Mouse (Mus musculus): ENCODE results near the gene Ncbp1.

DNA sequence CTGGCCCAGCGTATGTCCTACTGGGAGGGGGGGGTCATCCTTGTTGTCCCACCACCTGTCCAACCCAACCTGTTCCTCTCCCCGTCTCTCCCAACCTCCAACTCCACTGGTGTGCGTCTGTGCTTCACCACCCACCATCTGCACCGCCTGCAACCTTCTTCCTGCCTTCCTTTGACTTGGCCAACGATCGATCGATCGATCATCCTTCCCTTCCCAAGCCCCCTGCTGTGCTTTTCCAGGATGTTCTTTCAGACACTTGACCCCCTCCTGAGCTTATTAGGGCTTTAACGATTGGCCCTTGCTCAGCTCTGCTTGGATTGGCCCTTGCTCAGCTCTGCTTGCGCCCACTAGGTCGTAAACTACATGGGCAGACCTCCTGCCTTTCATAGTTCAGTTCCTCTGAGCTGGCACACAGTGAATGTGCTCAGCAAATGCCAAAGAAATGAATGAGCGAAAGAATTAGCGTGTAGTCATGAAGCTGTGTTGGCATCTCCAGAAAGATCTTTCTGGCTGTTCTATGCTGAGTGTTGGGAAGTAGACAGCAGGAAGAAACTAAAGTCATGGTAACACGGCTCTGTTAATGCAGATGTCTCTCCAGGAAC lies 48.8 kb upstream of the Ncbp1 start:
- TF ChIP-seq POLR2A (IDR thresholded peaks at IDR 0.05; ENCODE audit: low read depth, low read length) (no peak), CTCF (IDR thresholded peaks at IDR 0.05; ENCODE audit: extremely low read depth, insufficient read depth, insufficient read length, insufficient replicate concordance) (no peak)
